Mouse (Mus musculus) E14TG2a.4 (cell line): ENCODE measurements around the gene Anks6.
A peak's percentile ranks its signal among the peaks of the same experiment; 100 is the strongest.
"Not testable (repeated sequence)": the region's sequence is repeated elsewhere in the genome, so short reads cannot be mapped to it uniquely, and the experiment has no call there.

Source experiments
- H3K27me3 ChIP-seq: 2 replicates; pipeline ENCODE4 v1.6.1; 2014; ENCODE audit warnings: low read length, control low read depth; ENCODE audit not compliant: insufficient read depth
- H3K36me3 ChIP-seq: 2 replicates; pipeline ENCODE4 v1.6.1; 2014; ENCODE audit warnings: low read length, control low read depth; ENCODE audit not compliant: insufficient read depth
- H3K4me1 ChIP-seq: replicated peaks from 2 replicates; pipeline ENCODE4 v1.6.1; 2014; ENCODE audit warnings: low read depth, low read length, control low read depth
- H3K4me3 ChIP-seq: replicated peaks from 2 replicates; pipeline ENCODE4 v1.5.1; 2014; ENCODE audit warnings: mild to moderate bottlenecking, low read length
- H3K9me3 ChIP-seq: 2 replicates; pipeline ENCODE4 v1.6.1; 2014; ENCODE audit warnings: low read length, control low read depth
- CTCF ChIP-seq: conservative IDR thresholded peaks from 2 replicates; pipeline ENCODE4 v1.5.1; 2014; ENCODE audit warnings: low read length
- NANOG ChIP-seq: IDR thresholded peaks from 2 replicates; pipeline ENCODE4 v1.6.1; 2014; ENCODE audit warnings: borderline replicate concordance, low read length, mixed read lengths
- POU5F1 ChIP-seq: IDR thresholded peaks from 2 replicates; pipeline ENCODE4 v1.6.1; 2014; ENCODE audit warnings: low read length, borderline replicate concordance

Gene Anks6

DNA sequence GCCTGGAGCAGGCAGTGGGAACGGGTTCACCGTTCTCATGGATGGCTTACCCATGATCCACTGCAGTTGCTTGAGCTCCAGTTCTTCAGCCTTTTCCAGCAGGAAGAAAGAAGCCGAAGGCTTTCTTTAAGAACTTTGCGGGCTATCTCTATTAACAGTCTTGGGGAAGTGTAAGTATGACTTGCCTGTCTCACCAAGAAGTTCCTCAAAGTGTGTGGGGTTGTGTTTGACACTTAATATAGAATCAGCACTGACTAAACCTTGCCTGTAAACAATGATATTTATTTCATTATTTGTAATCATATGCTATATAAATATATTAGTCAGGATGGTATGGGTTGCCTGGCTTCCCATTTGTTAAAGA is 23.4 kb upstream of the Anks6 start:
- H3K4me1 ChIP-seq = no peaks in the 10 kb centered on the region
- H3K36me3 ChIP-seq = no peaks in the 10 kb centered on the region
- no peak for TF ChIP-seq CTCF
- no peak for TF ChIP-seq NANOG
- no peak for TF ChIP-seq POU5F1
- no peaks in the 10 kb centered on the region for H3K9me3 ChIP-seq
- no peak overlapping the region for H3K4me3 ChIP-seq
- peaks cover 15% of the 10 kb centered on the region; the same call in 1 of the 2 replicates for H3K27me3 ChIP-seq

DNA sequence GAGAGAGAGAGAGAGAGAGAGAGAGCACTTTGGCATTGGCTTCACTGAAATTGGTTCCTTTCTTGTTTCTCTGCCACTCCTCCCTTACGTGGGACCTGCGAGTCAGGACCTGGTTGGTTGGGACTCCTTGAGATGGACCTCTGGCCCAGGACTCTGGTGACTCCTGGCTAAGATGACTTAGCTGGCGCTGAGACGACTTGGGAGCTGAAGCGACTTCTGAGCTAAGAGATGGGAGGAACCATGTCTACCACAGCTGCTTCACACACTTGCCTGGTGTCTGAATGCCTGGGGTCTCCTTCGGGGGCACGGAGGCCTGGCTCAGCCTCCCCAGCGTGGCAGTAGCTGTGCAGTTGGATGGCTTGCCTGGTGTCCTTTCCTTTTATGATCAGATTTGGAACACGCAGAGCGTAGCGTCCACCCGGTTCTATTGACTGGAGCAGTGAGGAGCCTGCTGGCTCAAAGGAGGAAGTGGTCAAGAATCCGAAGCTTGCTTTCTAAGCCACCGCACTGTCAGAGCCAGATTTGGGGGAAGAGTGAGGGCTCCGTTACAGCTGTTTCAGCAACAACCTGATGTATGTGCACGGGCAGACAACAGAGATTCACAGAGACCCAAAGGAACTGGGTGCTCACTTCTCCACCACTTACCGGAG is 22.9 kb upstream of the Anks6 start:
- no peaks in the 10 kb centered on the region for H3K9me3 ChIP-seq
- no peaks in the 10 kb centered on the region for H3K36me3 ChIP-seq
- TF ChIP-seq POU5F1 = no peak
- peaks cover 15% of the 10 kb centered on the region; the same call in 1 of the 2 replicates for H3K27me3 ChIP-seq
- no peaks in the 10 kb centered on the region for H3K4me1 ChIP-seq
- no peak overlapping the region for H3K4me3 ChIP-seq

DNA sequence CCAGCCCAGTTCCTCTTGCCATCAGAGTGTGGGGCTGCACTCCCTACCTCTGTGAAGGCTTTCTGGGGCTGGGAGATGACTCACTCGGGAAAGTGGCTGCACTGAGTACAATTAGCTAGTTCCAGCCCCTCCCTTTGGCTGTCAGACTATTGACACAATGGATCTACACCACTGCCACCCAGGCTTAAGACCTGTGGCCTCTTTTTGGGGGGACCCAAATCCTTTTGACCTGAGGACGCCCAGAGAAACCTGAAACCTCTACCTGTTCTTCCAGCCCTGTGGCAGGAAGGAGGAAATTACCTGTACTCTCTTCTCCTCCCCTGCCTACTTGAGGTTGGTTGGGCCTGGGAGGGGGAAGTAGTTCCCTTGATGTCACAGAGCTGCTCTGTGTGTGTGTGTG is 17.8 kb upstream of the Anks6 start:
- TF ChIP-seq POU5F1 = no peak
- no peak for TF ChIP-seq NANOG
- no peak for TF ChIP-seq CTCF
- H3K4me1 ChIP-seq = no peaks in the 10 kb centered on the region
- no peaks in the 10 kb centered on the region for H3K36me3 ChIP-seq
- H3K27me3 ChIP-seq = no peaks in the 10 kb centered on the region
- no peak overlapping the region for H3K4me3 ChIP-seq
- H3K9me3 ChIP-seq = peaks cover 30% of the 10 kb centered on the region

DNA sequence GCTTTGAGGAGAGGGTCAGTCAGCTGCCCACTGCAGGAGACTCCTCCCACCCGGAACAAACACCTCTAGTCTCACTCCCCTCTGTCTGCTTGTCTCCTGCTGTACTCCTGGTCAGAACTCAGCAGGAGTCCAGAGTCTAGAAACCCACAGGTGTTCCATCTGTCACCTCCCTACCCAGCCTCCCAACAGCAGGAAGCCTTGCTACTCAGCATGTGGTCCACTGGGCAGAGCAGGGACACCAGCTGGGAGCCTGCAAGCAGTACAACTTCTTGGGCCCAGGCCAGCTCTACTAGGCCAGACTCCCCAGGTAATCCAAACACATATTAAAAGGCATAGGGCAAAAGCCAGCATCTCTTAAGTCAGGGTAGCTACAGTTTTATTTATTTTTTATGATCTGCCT is 3.7 kb upstream of the Anks6 start:
- H3K36me3 ChIP-seq = no peaks in the 10 kb centered on the region
- no peak for TF ChIP-seq POU5F1
- TF ChIP-seq NANOG = no peak
- TF ChIP-seq CTCF = no peak
- peaks cover 24% of the 10 kb centered on the region for H3K9me3 ChIP-seq
- no peak overlapping the region for H3K4me3 ChIP-seq
- H3K4me1 ChIP-seq = 0 out of 2 replicates have a peak, but pooled peaks cover 4% of the 10 kb centered on the region
- H3K27me3 ChIP-seq = peaks cover 23% of the 10 kb centered on the region

DNA sequence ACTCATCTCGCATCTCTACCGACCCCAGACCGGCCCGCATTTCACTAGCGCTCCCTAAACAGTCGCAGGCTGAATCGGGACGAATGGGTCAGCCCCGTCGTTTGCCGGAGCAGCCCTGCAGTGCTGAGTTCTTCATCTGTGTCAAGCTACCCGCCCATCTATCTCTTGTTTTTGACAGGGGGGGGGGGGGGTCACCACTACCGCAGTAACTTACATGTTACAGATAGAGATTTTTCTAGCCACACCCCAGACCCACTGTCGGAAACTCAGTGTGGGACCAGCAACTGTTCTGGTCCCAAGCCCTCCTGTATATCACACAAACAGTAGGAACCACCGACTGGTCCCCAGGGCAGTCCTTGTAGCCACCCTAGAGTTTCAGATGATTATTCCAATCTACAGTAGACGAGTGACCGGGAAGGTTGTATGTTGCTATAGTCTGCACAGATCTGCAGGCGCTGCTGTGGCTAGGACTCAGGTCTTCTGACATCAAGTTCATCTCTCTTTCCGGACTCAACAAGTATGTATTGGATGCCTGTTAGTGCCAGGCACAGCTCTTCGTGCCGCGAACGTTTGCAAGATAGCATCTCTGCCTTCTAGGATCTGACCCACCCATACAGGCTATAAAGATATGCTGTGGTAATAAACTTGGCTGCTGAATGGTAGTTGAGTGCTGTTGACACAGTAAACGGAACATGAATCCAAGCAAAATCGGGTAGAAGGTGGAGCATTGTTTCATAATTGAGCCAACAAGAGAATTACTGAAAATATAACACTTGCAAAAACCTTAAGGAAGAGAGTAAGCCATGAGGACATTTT is 491 bp upstream of the Anks6 start:
- TF ChIP-seq POU5F1 = no peak
- TF ChIP-seq CTCF = no peak
- TF ChIP-seq NANOG = no peak
- Histone ChIP-seq H3K4me1 (0 out of 2 replicates have a peak, but pooled peaks cover 4% of the 10 kb centered on the region), H3K4me3 (peak overlapping the region; percentile 81), H3K36me3 (no peaks in the 10 kb centered on the region), H3K9me3 (peaks cover 15% of the 10 kb centered on the region), H3K27me3 (peaks cover 46% of the 10 kb centered on the region)

DNA sequence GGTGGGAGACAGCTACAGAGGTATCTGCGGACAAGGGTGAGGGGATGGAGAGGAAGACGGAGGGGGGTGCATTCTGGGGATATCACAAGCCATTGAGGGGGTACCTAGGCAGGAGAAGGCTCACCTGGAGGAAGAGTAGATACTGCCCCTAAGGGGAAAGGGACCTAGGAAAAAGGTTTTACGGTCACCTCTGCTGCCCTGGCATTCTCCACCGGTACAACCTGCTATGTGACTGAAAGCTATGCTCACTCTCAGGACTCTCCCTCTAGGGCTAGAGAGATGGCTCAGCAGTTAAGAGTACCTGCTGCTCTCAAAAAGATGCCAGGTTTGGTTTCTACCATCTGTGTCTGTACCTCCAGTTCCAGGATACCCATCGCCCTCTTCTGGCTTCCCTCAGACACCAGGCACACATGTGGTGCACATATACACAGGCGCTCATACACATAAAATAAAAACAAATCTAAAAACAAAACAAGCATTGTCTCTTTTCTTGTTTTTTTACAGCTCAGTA is 1.6 kb downstream of the Anks6 start:
- H3K4me1 ChIP-seq = peaks cover 10% of the 10 kb centered on the region; the same call in 1 of the 2 replicates
- H3K36me3 ChIP-seq = no peaks in the 10 kb centered on the region
- TF ChIP-seq NANOG = no peak
- TF ChIP-seq CTCF = no peak
- TF ChIP-seq POU5F1 = no peak
- peaks cover 59% of the 10 kb centered on the region for H3K27me3 ChIP-seq
- no peak overlapping the region for H3K4me3 ChIP-seq
- H3K9me3 ChIP-seq = peaks cover 15% of the 10 kb centered on the region

DNA sequence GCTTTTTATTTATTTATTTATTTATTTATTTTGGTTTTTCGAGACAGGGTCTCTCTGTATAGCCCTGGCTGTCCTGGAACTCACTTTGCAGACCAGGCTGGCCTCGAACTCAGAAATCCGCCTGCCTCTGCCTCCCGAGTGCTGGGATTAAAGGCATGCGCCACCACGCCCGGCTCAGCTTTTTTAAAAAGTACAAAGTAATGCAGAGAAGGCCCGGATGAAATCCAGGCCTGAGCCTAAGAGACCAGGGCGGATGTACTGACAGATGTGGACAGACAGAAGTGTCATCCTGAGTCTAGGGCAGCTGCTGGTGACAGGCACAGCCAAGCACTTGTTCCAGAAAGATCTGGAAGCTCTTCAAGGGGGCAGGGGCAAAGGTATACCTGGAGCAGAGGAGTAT is 2.1 kb downstream of the Anks6 start:
- H3K36me3 ChIP-seq, H3K4me3 ChIP-seq: not testable (repeated sequence)
- Histone ChIP-seq H3K9me3 (peaks cover 15% of the 10 kb centered on the region), H3K4me1 (peaks cover 13% of the 10 kb centered on the region; the same call in 1 of the 2 replicates), H3K27me3 (peaks cover 59% of the 10 kb centered on the region)

DNA sequence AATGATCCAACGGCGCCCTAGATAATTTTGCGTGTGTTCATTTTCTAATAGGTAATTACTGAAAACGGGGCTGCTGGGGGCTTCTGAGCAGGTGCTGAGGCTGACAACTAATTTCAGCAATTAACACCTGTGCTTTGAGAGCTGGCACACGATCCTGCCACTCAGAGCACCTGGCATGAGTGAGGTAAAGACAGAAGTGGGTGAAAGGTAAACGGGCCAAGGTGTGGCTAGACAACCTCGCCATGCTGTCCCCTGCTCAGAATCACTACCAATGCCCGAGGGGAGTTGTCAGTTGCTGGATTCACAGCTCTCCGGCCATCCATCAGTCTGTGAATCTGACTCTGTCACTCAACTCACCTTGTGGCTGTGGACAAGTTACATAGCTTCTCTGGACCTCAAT is 5.3 kb downstream of the Anks6 start:
- H3K4me3 ChIP-seq = no peak overlapping the region
- no peak for TF ChIP-seq NANOG
- no peak for TF ChIP-seq CTCF
- TF ChIP-seq POU5F1 = no peak
- H3K9me3 ChIP-seq = peaks cover 15% of the 10 kb centered on the region
- peaks cover 9% of the 10 kb centered on the region; the same call in 1 of the 2 replicates for H3K4me1 ChIP-seq
- H3K27me3 ChIP-seq = peaks cover 46% of the 10 kb centered on the region
- H3K36me3 ChIP-seq = no peaks in the 10 kb centered on the region
